Mouse (Mus musculus): ENCODE measurements around the gene Angptl8.
"Not testable (repeated sequence)": the region's sequence is repeated elsewhere in the genome, so short reads cannot be mapped to it uniquely, and the experiment has no call there.

Angptl8 gene

GRCm38 (mm10) chr9:21849691-21850677 lies 14.7 kb downstream of the Angptl8 start:
- no peak for DNase-seq (ENCODE audit: low spot score)

DNA sequence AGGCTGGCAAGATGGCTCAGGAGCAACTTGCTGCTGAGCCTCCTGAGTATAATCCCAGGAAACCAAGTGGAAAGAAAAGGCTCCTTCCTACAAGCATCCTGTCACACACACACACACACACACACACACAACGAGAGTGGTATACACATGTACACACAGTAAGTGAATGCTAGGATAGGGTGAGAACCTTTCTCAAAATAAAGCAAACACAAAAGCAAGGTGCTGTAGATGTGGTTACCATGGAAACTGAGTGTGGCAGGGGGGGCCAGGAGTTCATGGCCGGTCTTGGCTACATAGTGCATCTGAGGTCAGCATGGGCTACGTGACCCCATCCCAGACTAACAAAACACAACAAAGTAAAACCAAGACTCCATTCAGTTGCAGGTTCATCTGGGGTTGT lies 15.8 kb downstream of the Angptl8 start:
- no peak for DNase-seq (ENCODE audit: low spot score)

- peak; percentile 46 for DNase-seq (ENCODE audit: low spot score)
Observed at GRCm38 (mm10) chr9:21852128-21853091, 17.1 kb downstream of the Angptl8 start, which contains the start of gene Dock6. Gene Dock6, minus strand, starts transcription at chr9:21852635.

- no peak for DNase-seq (ENCODE audit: low spot score)
Observed at GRCm38 (mm10) chr9:21853961-21854360, 18.7 kb downstream of the Angptl8 start.

GRCm38 (mm10) chr9:21854894-21855293 lies 19.6 kb downstream of the Angptl8 start:
- DNase-seq (ENCODE audit: low spot score): no peak

DNA sequence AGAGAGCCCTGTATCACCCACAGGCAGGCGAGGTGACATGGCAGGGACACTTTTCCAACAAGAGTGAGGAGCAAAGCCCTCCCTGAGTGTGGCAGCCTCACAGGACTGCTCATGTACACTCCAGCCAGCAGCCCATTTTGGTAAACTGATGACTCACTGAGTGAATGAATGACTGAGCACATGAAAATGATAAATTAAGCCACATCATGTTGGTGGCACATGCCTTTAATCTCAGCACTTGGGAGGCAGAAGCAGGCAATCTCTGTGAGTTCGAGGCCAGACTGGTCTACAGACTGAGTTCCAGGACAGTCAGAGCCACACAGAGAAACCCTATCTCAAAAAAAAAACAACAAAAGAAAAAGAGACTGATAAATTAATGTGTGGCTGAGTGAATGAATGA lies 22.2 kb downstream of the Angptl8 start:
- no peak for DNase-seq (ENCODE audit: low spot score)

DNA sequence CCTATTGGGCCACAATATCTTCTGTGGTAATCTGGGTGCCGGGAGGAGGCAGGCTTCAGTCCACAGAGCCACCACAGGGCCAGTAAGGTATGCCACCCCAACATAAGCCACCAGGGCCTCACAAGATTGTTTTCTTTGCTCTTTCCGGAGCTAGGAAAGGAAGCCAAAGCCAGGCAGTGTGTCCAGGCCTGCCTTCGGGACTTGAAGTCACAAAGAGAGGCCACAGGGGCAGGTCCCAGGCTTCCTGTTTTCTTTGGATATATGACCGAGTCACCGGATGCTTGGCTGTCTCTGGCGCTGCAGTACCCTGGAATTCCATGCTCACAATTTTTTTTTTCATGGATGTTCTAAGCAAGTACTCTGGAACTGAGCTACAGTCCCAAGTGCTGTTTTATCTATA lies 22.8 kb downstream of the Angptl8 start:
- DNase-seq (ENCODE audit: low spot score): no peak

DNA sequence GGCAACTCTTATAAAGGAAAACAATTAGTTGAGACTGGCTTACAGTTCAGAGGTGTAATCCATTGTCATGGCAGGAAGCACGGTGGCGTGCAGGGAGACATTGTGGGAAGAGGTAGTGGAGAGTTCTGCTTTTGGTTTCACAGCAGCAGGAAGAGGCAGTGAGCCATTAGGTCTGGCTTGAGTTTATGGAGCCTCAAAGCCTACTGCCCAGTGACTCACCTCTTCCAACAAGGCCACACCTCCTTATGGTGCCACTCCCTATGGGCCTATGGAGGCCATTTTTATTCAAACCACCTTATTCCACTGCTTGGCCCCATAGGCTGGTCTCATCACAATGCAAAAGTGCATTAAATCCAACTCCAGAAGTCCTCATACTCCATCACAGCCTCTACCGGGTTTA lies 24.3 kb downstream of the Angptl8 start:
- DNase-seq (ENCODE audit: low spot score): no peak

GRCm38 (mm10) chr9:21860349-21860748 lies 25.0 kb downstream of the Angptl8 start:
- DNase-seq (ENCODE audit: low spot score): not testable (repeated sequence)

DNA sequence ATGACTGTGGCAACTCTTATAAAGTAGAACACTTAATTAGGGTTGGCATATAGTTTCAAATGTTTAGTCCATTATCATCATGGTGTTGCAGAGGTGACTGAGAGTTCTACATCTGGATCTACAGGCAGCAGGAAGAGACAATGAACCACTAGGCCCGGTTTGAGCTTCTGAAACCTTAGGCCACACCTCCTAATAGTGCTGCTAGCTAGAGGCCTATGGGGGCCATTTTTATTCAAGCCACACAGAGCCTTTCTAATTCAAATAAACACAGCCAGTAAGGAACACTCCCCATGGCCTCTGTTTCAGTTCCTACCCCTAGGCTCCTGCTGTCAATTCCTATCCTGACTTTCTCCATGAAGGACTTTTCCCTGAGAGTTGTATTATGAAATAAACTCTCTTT lies 26.9 kb downstream of the Angptl8 start:
- no peak for DNase-seq (ENCODE audit: low spot score)

DNA sequence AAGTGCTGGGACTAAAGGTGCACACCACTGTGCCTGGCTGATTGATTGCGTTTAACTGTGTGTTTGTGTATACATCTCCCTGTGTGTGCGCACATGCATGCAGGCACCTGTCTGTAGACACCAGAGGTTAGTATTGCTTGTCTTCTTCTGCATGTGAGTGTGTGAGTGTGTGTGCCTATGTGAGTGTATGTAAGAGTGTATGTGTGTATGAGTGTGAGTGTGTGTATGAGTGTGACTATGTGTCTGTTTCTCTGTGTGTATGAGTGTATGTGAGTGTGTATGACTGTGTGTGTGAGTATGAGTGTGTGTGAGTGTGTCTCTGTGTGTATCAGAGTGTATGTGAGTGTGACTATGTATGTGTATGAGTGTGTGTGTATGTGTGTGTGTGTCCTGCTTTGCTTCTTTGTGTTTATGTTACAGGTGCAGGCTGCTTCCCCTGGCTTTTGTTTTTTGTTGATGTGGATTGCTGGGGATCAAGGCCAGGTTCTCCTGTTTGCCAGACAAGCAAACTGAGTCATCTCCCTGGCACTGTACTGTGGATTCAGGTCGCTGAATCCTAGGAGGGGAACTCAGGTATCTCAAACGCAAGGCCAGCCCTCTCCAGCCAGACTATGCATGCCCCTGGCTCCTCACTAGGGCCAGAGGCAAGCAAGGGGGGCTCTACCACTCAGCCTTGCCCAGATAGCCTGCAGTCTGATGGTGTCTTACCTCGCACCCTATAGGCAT lies 30.5 kb downstream of the Angptl8 start:
- DNase-seq (ENCODE audit: low spot score): no peak

GRCm38 (mm10) chr9:21866641-21867040 lies 31.3 kb downstream of the Angptl8 start:
- no peak for DNase-seq (ENCODE audit: low spot score)

- no peak for DNase-seq (ENCODE audit: low spot score)
Observed at GRCm38 (mm10) chr9:21867726-21868125, 32.4 kb downstream of the Angptl8 start.

DNA sequence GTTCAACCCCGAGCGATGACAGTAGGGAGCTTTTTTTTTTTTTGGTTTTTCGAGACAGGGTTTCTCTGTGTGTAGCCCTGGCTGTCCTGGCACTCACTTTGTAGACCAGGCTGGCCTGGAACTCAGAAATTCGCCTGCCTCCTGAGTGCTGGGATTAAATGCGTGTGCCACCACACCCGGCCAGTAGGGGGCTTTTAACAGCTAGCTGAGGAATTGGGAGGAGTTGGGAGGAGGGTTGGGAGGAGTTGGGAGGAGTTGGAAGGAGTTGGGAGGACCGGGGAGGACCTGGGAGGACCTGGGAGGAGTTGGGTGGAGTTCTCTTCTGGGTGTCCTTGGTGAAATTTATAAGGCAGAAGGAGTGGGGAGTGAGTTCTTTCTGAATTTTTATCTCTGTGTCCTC lies 34.0 kb downstream of the Angptl8 start:
- DNase-seq (ENCODE audit: low spot score): not testable (repeated sequence)

DNA sequence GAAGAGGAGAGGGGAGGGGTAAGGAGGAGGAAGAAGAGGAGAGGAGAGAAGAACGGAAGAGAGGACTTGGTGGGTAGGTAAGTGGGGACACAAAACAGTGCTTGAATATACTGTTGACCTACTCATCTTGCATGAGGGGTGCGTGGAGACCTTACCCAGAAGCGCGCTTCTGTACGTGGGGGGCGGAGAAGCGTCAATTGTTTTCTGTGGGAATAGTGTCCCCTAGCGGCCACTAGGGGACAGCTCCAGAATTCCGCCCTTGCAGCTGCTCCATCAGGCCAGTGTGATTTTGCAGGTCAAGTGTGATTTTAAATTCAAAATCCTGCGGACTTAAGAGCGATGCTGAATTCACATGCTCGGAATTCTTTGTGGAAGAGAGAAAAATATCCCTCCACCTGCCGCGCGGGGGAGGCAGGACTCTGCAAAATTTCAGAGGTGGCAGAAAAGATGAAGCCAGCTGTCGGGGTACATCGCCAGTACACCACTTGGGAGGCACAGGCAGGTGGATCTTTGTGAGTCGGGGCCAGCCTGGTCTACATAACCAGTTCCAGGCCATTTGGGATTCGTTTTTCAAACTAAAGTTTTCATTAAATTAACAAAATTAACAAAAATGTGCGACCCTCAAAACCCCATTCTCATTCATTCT lies 35.7 kb downstream of the Angptl8 start:
- no peak for DNase-seq (ENCODE audit: low spot score)

DNA sequence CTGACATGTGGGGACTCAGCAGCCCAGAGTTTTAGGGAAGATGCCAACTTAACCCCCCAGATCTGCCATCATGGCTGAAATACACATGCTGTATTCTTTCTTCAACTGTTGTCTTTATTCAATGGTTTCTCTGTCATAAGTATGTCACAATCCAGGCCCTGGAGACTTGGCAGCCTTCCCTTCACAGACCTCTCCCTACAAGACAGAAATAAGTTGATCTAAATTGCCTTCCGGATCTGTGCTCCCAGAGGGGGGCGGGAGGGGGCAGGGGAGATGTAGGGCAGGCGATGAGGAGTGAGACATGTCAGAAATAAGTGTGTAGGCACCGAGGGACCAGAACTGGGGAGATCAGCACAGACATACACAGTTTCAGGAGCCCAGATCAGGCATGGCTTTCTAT lies 36.9 kb downstream of the Angptl8 start:
- DNase-seq (ENCODE audit: low spot score): no peak

- DNase-seq (ENCODE audit: low spot score): no peak
Observed at GRCm38 (mm10) chr9:21876601-21877000, 41.3 kb downstream of the Angptl8 start.

Measured in layer of hippocampus, adult 9-10 months (tissue).